Mouse (Mus musculus) bone marrow macrophage, adult 2 months (primary cell): ENCODE data around the gene Fcmr.

Experiments
- CTCF ChIP-seq: IDR thresholded peaks from 2 replicates; pipeline ENCODE4 v1.5.1; 2012; ENCODE audit warnings: low read depth, mild to moderate bottlenecking, low read length, moderate library complexity
- POLR2A ChIP-seq: IDR thresholded peaks from 2 replicates; pipeline ENCODE4 v1.6.1; 2012; ENCODE audit warnings: mild to moderate bottlenecking, low read depth, low read length, borderline replicate concordance

- TF ChIP-seq CTCF (no peak), POLR2A (no peak)
These were observed 44.4 kb upstream of the Fcmr start for GRCm38 (mm10) chr1:130821149-130821471.
